Mouse (Mus musculus) intestine, postnatal 0 days (tissue): Measurements from ENCODE around the gene Gm28047. TPM values are rescaled to one million over a fixed set of nuclear protein-coding genes. Genes with fewer than 3 reads are reported as not detected.

ENCODE experiments used
- ATAC-seq: fragments of 200-750 bp; cut with Nextera tagmentation; 2 replicates; pipeline ENCODE4 v1.8.0; 2017; ENCODE audit warnings: mild to moderate bottlenecking, moderate TSS enrichment, moderate library complexity
- H3K27ac ChIP-seq: fragments of 300-500 bp; sonication (generic); 2 replicates; pipeline ENCODE4 v1.5.1; 2014; ENCODE audit warnings: mild to moderate bottlenecking, low read depth, low read length, moderate library complexity
- H3K27me3 ChIP-seq: fragments of 300-500 bp; sonication (generic); replicated peaks from 2 replicates; pipeline ENCODE4 v1.6.1; 2014; ENCODE audit warnings: low read length, mixed read lengths; ENCODE audit not compliant: control insufficient read depth, insufficient read depth
- H3K36me3 ChIP-seq: fragments of 300-500 bp; sonication (generic); 2 replicates; pipeline ENCODE4 v1.6.1; 2014; ENCODE audit warnings: mild to moderate bottlenecking, moderate library complexity; ENCODE audit not compliant: control insufficient read depth, insufficient read depth
- H3K4me1 ChIP-seq: fragments of 300-500 bp; sonication (generic); replicated peaks from 2 replicates; pipeline ENCODE4 v1.6.1; 2014; ENCODE audit warnings: antibody characterized with exemption, low read length, mixed read lengths; ENCODE audit not compliant: control insufficient read depth, insufficient read depth
- H3K4me2 ChIP-seq: fragments of 300-500 bp; sonication (generic); replicated peaks from 2 replicates; pipeline ENCODE4 v1.6.1; 2014; ENCODE audit warnings: low read depth, mild to moderate bottlenecking, moderate library complexity
- H3K4me3 ChIP-seq: fragments of 300-500 bp; sonication (generic); 2 replicates; pipeline ENCODE4 v1.5.1; 2014; ENCODE audit warnings: low read depth, low read length
- H3K9ac ChIP-seq: fragments of 300-500 bp; sonication (generic); 2 replicates; pipeline ENCODE4 v1.6.1; 2014; ENCODE audit warnings: mild to moderate bottlenecking, low read depth, low read length
- H3K9me3 ChIP-seq: fragments of 300-500 bp; sonication (generic); 2 replicates; pipeline ENCODE4 v1.6.1; 2016; ENCODE audit warnings: mixed run types; ENCODE audit not compliant: control insufficient read depth
- CTCF ChIP-seq: sonication (generic); IDR thresholded peaks from 2 replicates; pipeline ENCODE4 v1.5.1; 2016; ENCODE audit warnings: low read depth, mild to moderate bottlenecking, control low read depth, antibody characterized with exemption, moderate library complexity
- WGBS: fragments of 180-500 bp; shearing (Covaris S2); extraction: QIAGEN DNeasy Blood & Tissue Kit; methylation state at CpG from one replicate; pipeline ENCODE4 v1.1.7; 2014; 5-methylcytosine and 5-hydroxymethylcytosine counted together
- microRNA counts: library from miRNA; unstranded; fragments of <30 nt; microRNA quantifications from one replicate; lab custom pipeline; 2016
- microRNA-seq: library from miRNA; unstranded; fragments of <30 nt; microRNA quantifications from one replicate; pipeline ENCODE4, GENCODE M21; 2016
- polyA plus RNA-seq: library from polyadenylated mRNA; unstranded; fragments of >200 nt; fragmentation: Nextera tagmentation; extraction: Ambion mirVana; gene quantifications from 2 replicates; pipeline ENCODE4 v1.2.1, GENCODE M21; 2015

Gene Gm28047
- polyA plus RNA-seq, 1 experiment from 2014 or later = not detected

- Histone ChIP-seq H3K4me2 (no peak overlapping the region), H3K27me3 (no peaks in the 10 kb centered on the region), H3K4me1 (no peaks in the 10 kb centered on the region), H3K27ac (no peak overlapping the region; the same call in 1 of the 2 replicates), H3K4me3 (no peak overlapping the region), H3K36me3 (peaks cover 79% of the 10 kb centered on the region), H3K9me3 (no peaks in the 10 kb centered on the region), H3K9ac (no peak overlapping the region)
- no peak for ATAC-seq
- TF ChIP-seq CTCF = no peak
- 39% methylated on average over 3 of the region's 3 CpGs for WGBS
Observed at GRCm38 (mm10) chr15:102499370-102499769, 125.5 kb downstream of the Gm28047 start.

- H3K27ac ChIP-seq = no peak overlapping the region
- H3K4me3 ChIP-seq = no peak overlapping the region
- H3K9me3 ChIP-seq = no peaks in the 10 kb centered on the region
- H3K36me3 ChIP-seq = peaks cover 81% of the 10 kb centered on the region
- H3K27me3 ChIP-seq = no peaks in the 10 kb centered on the region
- H3K4me2 ChIP-seq = no peak overlapping the region
- no peak for ATAC-seq
- 81% methylated on average over 3 of the region's 3 CpGs for WGBS
- H3K9ac ChIP-seq = no peak overlapping the region
- no peaks in the 10 kb centered on the region for H3K4me1 ChIP-seq
- no peak for TF ChIP-seq CTCF
Observed at GRCm38 (mm10) chr15:102498322-102498721, 126.5 kb downstream of the Gm28047 start.

- Histone ChIP-seq H3K27me3 (no peaks in the 10 kb centered on the region), H3K27ac (no peak overlapping the region), H3K4me1 (no peaks in the 10 kb centered on the region), H3K9me3 (no peaks in the 10 kb centered on the region), H3K4me2 (no peak overlapping the region), H3K4me3 (no peak overlapping the region), H3K36me3 (peaks cover 85% of the 10 kb centered on the region), H3K9ac (no peak overlapping the region)
- no peak for TF ChIP-seq CTCF
- WGBS = 60% methylated on average over 1 of the region's 1 CpGs
- no peak for ATAC-seq
Observed at GRCm38 (mm10) chr15:102487664-102488063, 137.2 kb downstream of the Gm28047 start.

GRCm38 (mm10) chr15:102485853-102486252, 139.0 kb downstream of the Gm28047 start:
- no peak for TF ChIP-seq CTCF
- H3K9ac ChIP-seq = no peak overlapping the region
- H3K4me2 ChIP-seq = no peak overlapping the region
- WGBS = 90% methylated on average over 12 of the region's 12 CpGs
- no peaks in the 10 kb centered on the region for H3K9me3 ChIP-seq
- no peaks in the 10 kb centered on the region for H3K4me1 ChIP-seq
- no peaks in the 10 kb centered on the region for H3K27me3 ChIP-seq
- peaks cover 85% of the 10 kb centered on the region for H3K36me3 ChIP-seq
- no peak for ATAC-seq
- no peak overlapping the region for H3K27ac ChIP-seq
- H3K4me3 ChIP-seq = no peak overlapping the region

- Histone ChIP-seq H3K36me3 (peaks cover 74% of the 10 kb centered on the region), H3K4me3 (no peak overlapping the region), H3K4me2 (no peak overlapping the region), H3K4me1 (no peaks in the 10 kb centered on the region), H3K9ac (no peak overlapping the region), H3K9me3 (no peaks in the 10 kb centered on the region), H3K27me3 (no peaks in the 10 kb centered on the region), H3K27ac (no peak overlapping the region)
- TF ChIP-seq CTCF = no peak
- WGBS = 89% methylated on average over 3 of the region's 3 CpGs
- ATAC-seq = no peak
Observed at GRCm38 (mm10) chr15:102483136-102483535, 141.7 kb downstream of the Gm28047 start.

- H3K4me3 ChIP-seq = no peak overlapping the region
- H3K9me3 ChIP-seq = no peaks in the 10 kb centered on the region
- ATAC-seq = no peak
- no peaks in the 10 kb centered on the region for H3K4me1 ChIP-seq
- 88% methylated on average over 2 of the region's 2 CpGs for WGBS
- no peak overlapping the region for H3K9ac ChIP-seq
- H3K36me3 ChIP-seq = peaks cover 56% of the 10 kb centered on the region
- no peak for TF ChIP-seq CTCF
- H3K27ac ChIP-seq = no peak overlapping the region
- no peaks in the 10 kb centered on the region for H3K27me3 ChIP-seq
- H3K4me2 ChIP-seq = no peak overlapping the region
Observed at GRCm38 (mm10) chr15:102474520-102474919, 150.3 kb downstream of the Gm28047 start.

MicroRNA genes within 50 kb of the gene (microRNA counts, 519-probe panel; counts per million panel counts)
- not detected for microRNA mmu-miR-688 (lab: Ali Mortazavi, UCI)

Small RNA genes lying within 50 kb of the gene (microRNA-seq; reads per million reads assigned to microRNA genes)
- not detected for gene Mir688

Other genes starting within 250 kb of the Gm28047 start
- 5.6 and 5.8 TPM in 2 replicates for gene Sp1, start 218.9 kb downstream of the Gm28047 start, polyA plus RNA-seq
- 0.35 and 0.50 TPM in 2 replicates for gene Amhr2, start 179.7 kb downstream of the Gm28047 start, polyA plus RNA-seq
- gene Prr13, start 166.0 kb downstream of the Gm28047 start, polyA plus RNA-seq = 394 and 398 TPM in 2 replicates
- gene Pcbp2, start 154.5 kb downstream of the Gm28047 start, polyA plus RNA-seq = 109 and 115 TPM in 2 replicates
- 3.5 TPM in 1 of 2 replicates, not detected in the other for gene Gm10337, start 121.3 kb downstream of the Gm28047 start, polyA plus RNA-seq
- gene Map3k12, start 108.0 kb downstream of the Gm28047 start, polyA plus RNA-seq = 3.1 and 3.5 TPM in 2 replicates
- gene Tarbp2, start 106.9 kb downstream of the Gm28047 start, polyA plus RNA-seq = 50.2 and 50.4 TPM in 2 replicates
- gene Npff, start 100.1 kb downstream of the Gm28047 start, polyA plus RNA-seq = 1.1 TPM in 2 replicates
- 15.0 and 17.1 TPM in 2 replicates for gene Atf7, start 397 bp upstream of the Gm28047 start, polyA plus RNA-seq
- gene Atp5g2, start 47.3 kb upstream of the Gm28047 start, polyA plus RNA-seq = 74.5 and 77.9 TPM in 2 replicates
- 14.2 and 14.4 TPM in 2 replicates for gene Calcoco1, start 97.1 kb upstream of the Gm28047 start, polyA plus RNA-seq